Mouse (Mus musculus): ENCODE results near the gene Itpkb. TPM values are rescaled to one million over a fixed set of nuclear protein-coding genes. Genes with fewer than 3 reads are reported as not detected.

Gene Itpkb
- polyA plus RNA-seq, 1 experiment from 2014 or later: 1.8 TPM

DNA sequence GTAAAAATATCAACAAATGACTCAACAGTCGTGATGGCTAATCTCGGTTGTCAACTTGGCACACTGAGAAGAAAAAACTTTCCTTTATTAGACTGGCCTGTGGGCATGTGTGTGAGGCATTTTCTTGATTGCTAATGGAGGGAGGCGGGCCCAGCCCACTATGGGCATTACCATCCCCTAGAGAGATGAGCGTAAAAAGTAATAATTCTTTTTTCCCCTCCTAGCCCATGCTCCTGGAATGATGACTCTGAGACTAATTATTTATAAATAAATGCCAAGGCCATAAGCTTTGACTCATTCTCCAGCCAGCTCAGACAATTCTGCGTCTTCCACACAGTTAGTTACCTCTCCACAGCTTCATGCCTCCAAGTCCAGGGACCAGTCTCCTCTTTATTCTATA lies 6.8 kb upstream of the Itpkb start:
- H3K9ac ChIP-seq (replicated peaks; ENCODE audit: low read length): no peak overlapping the region
- WGBS: 94% methylated on average over 5 of the region's 5 CpGs
- no peaks in the 10 kb centered on the region for H3K4me1 ChIP-seq (ENCODE audit: control insufficient read depth, insufficient read depth, low read length)
- no peak for ATAC-seq (ENCODE audit: low FRiP score, low TSS enrichment)
- no peaks in the 10 kb centered on the region for H3K9me3 ChIP-seq (ENCODE audit: control insufficient read depth, low read length)
- no peaks in the 10 kb centered on the region for H3K27me3 ChIP-seq (ENCODE audit: control insufficient read depth, insufficient read depth, low read length)
- H3K4me3 ChIP-seq (replicated peaks; ENCODE audit: low read depth, low read length): no peak overlapping the region
- DNase-seq: no peak
- no peaks in the 10 kb centered on the region for H3K36me3 ChIP-seq (ENCODE audit: control insufficient read depth, insufficient read depth, low read length)
- no peak overlapping the region for H3K27ac ChIP-seq (replicated peaks; ENCODE audit: low read depth, low read length)
- H3K4me2 ChIP-seq (ENCODE audit: low read length): no peak overlapping the region

DNA sequence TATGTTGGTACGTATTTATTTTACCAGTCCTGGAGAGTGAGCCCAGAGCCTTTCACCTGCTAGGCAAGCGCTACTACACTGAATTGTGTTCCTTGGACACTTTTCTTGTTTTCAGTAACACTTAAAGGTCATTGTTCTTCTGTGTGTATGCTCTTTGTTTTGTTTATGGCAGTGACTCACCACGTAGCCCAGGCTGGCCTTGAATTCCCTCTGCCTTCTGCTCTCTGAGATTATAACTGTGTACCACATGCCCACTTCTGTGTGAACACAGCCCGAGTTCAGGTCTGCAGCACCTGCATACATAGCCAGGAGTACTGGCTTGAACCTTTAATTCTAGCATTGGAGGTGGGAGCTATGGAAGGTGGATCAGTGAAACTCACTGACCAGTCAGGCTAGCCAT lies 6.0 kb upstream of the Itpkb start:
- WGBS: 90% methylated on average over 4 of the region's 4 CpGs
- Histone ChIP-seq H3K27ac (replicated peaks; ENCODE audit: low read depth, low read length) (no peak overlapping the region), H3K36me3 (ENCODE audit: control insufficient read depth, insufficient read depth, low read length) (no peaks in the 10 kb centered on the region), H3K4me3 (replicated peaks; ENCODE audit: low read depth, low read length) (no peak overlapping the region), H3K4me1 (ENCODE audit: control insufficient read depth, insufficient read depth, low read length) (no peaks in the 10 kb centered on the region), H3K9ac (replicated peaks; ENCODE audit: low read length) (no peak overlapping the region), H3K27me3 (ENCODE audit: control insufficient read depth, insufficient read depth, low read length) (no peaks in the 10 kb centered on the region), H3K4me2 (ENCODE audit: low read length) (no peak overlapping the region), H3K9me3 (ENCODE audit: control insufficient read depth, low read length) (no peaks in the 10 kb centered on the region)
- no peak for ATAC-seq (ENCODE audit: low FRiP score, low TSS enrichment)
- DNase-seq: no peak

DNA sequence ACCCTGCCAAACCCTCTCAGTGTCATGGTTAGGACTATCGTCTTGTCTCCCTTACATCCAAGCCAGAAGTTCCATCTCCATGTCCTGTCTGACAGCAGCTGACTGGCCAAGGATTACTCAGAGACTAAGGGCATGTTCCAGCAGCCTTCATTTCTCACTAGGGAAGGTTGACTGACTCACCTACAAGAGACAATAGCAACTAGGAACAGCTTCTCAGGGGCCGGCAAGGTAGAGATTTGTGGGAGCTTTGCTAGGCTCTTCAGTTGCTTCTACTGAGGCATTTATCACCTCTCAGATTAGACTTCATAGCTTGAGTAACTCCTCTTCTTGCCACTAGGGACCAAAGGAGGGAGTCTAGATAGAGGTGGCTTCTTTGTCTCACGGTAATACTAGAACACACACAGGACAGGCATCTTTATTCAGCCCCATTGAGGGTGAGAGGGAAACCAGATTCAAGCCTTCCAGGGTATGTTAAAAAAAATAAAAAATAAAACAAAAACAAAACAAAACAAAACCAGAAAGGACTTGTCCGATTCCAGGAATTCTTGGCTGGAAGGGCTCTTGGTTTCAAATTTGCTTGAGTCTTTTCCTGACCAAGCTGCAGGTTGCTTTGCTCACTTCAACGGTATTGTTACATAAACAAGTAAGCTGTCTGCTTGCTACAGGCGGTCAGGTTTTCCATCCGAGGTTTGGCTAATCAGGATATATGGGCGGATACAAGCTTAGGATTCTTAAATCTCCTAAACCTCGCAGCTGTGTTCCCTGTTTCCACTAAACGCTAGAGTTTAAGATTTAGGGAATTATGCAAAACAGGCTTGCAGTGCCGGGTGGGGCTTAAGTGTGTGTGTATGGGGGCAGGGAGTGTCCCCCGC lies 1.3 kb upstream of the Itpkb start:
- Histone ChIP-seq H3K36me3 (ENCODE audit: control insufficient read depth, insufficient read depth, low read length) (no peaks in the 10 kb centered on the region), H3K4me3 (replicated peaks; ENCODE audit: low read depth, low read length) (no peak overlapping the region), H3K4me2 (ENCODE audit: low read length) (peak overlapping the region; percentile 99), H3K27me3 (ENCODE audit: control insufficient read depth, insufficient read depth, low read length) (peaks cover 15% of the 10 kb centered on the region; the same call in 1 of the 2 replicates), H3K27ac (replicated peaks; ENCODE audit: low read depth, low read length) (no peak overlapping the region), H3K9ac (replicated peaks; ENCODE audit: low read length) (no peak overlapping the region), H3K4me1 (ENCODE audit: control insufficient read depth, insufficient read depth, low read length) (peaks cover 23% of the 10 kb centered on the region), H3K9me3 (ENCODE audit: control insufficient read depth, low read length) (no peaks in the 10 kb centered on the region)
- no peak for DNase-seq
- ATAC-seq (ENCODE audit: low FRiP score, low TSS enrichment): no peak
- 15% methylated on average over 12 of the region's 12 CpGs for WGBS

DNA sequence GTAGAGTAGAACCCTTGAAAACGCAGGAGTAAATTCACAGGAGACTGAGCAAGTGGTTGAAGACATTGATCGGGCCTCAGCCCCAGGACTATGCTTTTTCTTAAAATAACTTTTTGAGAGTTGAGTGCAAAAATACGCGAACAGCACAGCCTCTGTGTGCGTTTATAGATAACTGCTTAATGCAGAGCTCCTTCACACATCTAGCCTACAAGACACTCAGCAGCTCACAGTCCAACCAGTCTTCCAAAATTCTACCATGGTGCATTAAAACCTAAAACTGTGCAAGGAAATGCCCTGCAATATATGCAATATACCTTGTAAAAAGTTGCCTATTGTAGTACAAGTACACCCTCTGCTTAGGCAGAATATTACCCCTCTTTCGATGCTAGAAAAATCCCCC lies 579 bp upstream of the Itpkb start:
- H3K36me3 ChIP-seq (ENCODE audit: control insufficient read depth, insufficient read depth, low read length): no peaks in the 10 kb centered on the region
- H3K4me2 ChIP-seq (ENCODE audit: low read length): peak overlapping the region; percentile 99
- peaks cover 23% of the 10 kb centered on the region for H3K4me1 ChIP-seq (ENCODE audit: control insufficient read depth, insufficient read depth, low read length)
- 16% methylated on average over 6 of the region's 6 CpGs for WGBS
- no peaks in the 10 kb centered on the region for H3K9me3 ChIP-seq (ENCODE audit: control insufficient read depth, low read length)
- peaks cover 18% of the 10 kb centered on the region; the same call in 1 of the 2 replicates for H3K27me3 ChIP-seq (ENCODE audit: control insufficient read depth, insufficient read depth, low read length)
- DNase-seq (no peak), ATAC-seq (ENCODE audit: low FRiP score, low TSS enrichment) (no peak)
- no peak overlapping the region; the same call in 1 of the 2 replicates for H3K4me3 ChIP-seq (replicated peaks; ENCODE audit: low read depth, low read length)
- H3K9ac ChIP-seq (replicated peaks; ENCODE audit: low read length): no peak overlapping the region
- no peak overlapping the region for H3K27ac ChIP-seq (replicated peaks; ENCODE audit: low read depth, low read length)

DNA sequence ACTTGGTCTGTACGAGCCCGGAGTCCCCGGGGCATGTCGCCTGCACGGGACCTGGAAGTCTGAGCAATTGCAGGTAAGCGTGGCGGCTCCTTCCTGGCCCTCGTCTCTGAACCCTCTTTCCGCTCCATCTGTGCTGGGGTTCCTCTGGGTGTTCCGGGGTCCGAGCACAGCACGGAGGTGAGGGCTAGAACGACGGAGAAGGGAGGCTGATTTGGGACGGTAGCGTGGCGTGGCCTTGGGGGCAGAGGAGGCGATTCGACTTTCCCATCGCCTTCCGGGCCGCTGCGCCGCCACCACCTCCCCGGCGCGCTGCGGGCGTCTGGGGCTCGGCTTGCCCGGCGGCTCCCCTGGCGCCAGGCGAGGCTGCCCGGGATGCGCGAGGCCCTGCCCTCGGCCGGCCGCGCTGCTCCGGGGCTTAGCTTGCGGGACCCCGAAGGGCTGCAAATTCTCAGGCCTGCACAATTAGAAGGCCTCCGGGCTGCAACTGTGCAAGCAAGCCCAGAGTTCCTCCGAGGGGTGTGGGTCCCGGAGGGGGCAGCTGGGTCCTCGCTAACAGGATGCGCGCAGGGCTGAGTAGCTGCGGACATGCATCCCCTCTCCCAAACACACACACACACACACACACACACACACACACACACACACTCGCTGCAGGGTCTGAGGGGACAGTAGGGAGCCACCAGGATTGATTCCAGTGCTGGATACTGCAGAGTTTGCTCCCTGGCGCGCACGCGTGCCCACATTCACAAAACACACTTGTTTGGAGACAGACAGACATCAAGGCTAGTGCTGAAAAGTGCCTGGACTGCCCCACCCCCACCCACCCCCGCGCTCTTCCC lies 641 bp downstream of the Itpkb start:
- ATAC-seq (ENCODE audit: low FRiP score, low TSS enrichment) (peak; percentile 49; the same call in 1 of the 2 replicates), DNase-seq (peak; percentile 67)
- Histone ChIP-seq H3K4me3 (replicated peaks; ENCODE audit: low read depth, low read length) (peak overlapping the region; percentile 55), H3K9ac (replicated peaks; ENCODE audit: low read length) (peak overlapping the region; percentile 65), H3K4me2 (ENCODE audit: low read length) (peak overlapping the region; percentile 99), H3K36me3 (ENCODE audit: control insufficient read depth, insufficient read depth, low read length) (no peaks in the 10 kb centered on the region), H3K9me3 (ENCODE audit: control insufficient read depth, low read length) (no peaks in the 10 kb centered on the region), H3K27ac (replicated peaks; ENCODE audit: low read depth, low read length) (peak overlapping the region; percentile 64), H3K4me1 (ENCODE audit: control insufficient read depth, insufficient read depth, low read length) (peaks cover 23% of the 10 kb centered on the region), H3K27me3 (ENCODE audit: control insufficient read depth, insufficient read depth, low read length) (peaks cover 18% of the 10 kb centered on the region; the same call in 1 of the 2 replicates)
- under 1% methylated on average over 55 of the region's 58 CpGs for WGBS

DNA sequence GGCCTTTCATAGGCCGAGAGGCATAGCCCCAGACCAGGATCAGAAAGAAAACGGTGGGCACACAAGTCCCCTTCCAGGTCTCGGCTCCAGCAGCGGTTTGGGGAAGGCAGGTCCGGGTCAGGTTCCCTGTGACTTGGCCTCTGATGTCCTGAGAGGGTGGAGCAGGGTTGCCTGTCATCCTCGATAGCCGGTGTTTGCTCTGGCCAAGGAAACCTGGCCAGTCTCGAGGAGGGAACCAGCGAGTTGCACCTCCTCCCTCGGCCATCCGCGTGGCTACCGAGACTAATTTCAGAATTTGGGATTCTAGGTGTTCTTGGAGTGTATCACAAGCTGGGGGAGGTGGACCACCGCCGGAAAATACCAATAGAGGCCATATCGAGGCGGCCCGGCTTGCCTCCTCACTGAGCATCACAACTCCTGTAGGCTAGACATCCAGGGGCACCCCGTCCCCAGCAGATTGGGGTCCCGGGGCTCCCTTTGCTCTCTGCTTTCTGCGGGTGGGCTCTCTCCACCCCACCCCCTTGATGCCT lies 1.3 kb downstream of the Itpkb start:
- peak; percentile 18; the same call in 1 of the 2 replicates for ATAC-seq (ENCODE audit: low FRiP score, low TSS enrichment)
- peaks cover 23% of the 10 kb centered on the region for H3K4me1 ChIP-seq (ENCODE audit: control insufficient read depth, insufficient read depth, low read length)
- WGBS: 1% methylated on average over 21 of the region's 21 CpGs
- peak overlapping the region; percentile 99 for H3K4me2 ChIP-seq (ENCODE audit: low read length)
- peaks cover 18% of the 10 kb centered on the region; the same call in 1 of the 2 replicates for H3K27me3 ChIP-seq (ENCODE audit: control insufficient read depth, insufficient read depth, low read length)
- H3K36me3 ChIP-seq (ENCODE audit: control insufficient read depth, insufficient read depth, low read length): no peaks in the 10 kb centered on the region
- H3K4me3 ChIP-seq (replicated peaks; ENCODE audit: low read depth, low read length): peak overlapping the region; percentile 55
- H3K9ac ChIP-seq (replicated peaks; ENCODE audit: low read length): peak overlapping the region; percentile 65
- 0 out of 2 replicates have a peak overlapping the region, but pooled peaks have one; percentile 26 for H3K27ac ChIP-seq (replicated peaks; ENCODE audit: low read depth, low read length)
- DNase-seq: no peak
- no peaks in the 10 kb centered on the region for H3K9me3 ChIP-seq (ENCODE audit: control insufficient read depth, low read length)

DNA sequence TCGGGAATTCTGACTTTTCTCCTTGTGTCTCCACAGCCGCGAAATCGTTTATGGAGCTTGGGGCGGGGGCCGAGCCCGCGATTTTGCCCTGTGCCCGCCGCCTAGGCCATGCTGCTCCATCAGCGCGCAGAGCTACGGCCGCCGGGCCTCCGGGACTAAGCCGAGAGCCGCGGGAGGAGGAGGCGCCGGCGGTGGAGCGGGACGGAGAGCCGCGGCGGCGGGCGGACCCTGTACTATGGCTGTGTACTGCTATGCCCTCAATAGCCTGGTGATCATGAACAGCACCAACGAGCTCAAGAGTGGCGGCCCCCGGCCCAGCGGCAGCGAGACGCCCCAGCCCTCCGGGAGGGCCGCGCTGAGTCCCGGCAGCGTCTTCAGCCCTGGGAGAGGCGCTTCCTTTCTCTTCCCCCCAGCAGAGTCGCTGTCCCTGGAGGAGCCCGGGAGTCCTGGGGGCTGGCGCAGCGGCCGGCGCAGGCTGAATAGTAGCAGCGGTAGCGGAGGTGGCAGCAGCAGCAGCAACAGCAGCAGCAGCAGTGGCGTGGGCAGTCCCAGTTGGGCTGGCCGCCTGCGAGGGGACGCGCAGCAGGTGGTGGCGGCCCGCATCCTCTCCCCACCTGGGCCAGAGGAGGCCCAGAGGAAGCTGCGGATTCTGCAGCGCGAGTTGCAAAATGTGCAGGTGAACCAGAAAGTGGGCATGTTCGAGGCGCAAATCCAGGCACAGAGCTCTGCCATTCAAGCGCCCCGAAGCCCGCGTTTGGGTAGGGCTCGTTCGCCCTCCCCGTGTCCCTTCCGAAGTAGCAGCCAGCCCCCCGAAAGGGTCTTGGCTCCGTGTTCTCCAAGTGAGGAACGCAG lies 2.0 kb downstream of the Itpkb start:
- Histone ChIP-seq H3K27ac (replicated peaks; ENCODE audit: low read depth, low read length) (0 out of 2 replicates have a peak overlapping the region, but pooled peaks have one; percentile 26), H3K9ac (replicated peaks; ENCODE audit: low read length) (peak overlapping the region; percentile 65), H3K4me1 (ENCODE audit: control insufficient read depth, insufficient read depth, low read length) (peaks cover 23% of the 10 kb centered on the region), H3K27me3 (ENCODE audit: control insufficient read depth, insufficient read depth, low read length) (peaks cover 18% of the 10 kb centered on the region; the same call in 1 of the 2 replicates), H3K4me2 (ENCODE audit: low read length) (peak overlapping the region; percentile 99), H3K9me3 (ENCODE audit: control insufficient read depth, low read length) (no peaks in the 10 kb centered on the region), H3K4me3 (replicated peaks; ENCODE audit: low read depth, low read length) (peak overlapping the region; percentile 55), H3K36me3 (ENCODE audit: control insufficient read depth, insufficient read depth, low read length) (no peaks in the 10 kb centered on the region)
- WGBS: under 1% methylated on average over 71 of the region's 72 CpGs
- DNase-seq (peak; percentile 75), ATAC-seq (ENCODE audit: low FRiP score, low TSS enrichment) (peak; percentile 63)
